Mouse (Mus musculus) heart, postnatal 14 days (tissue): Measurements from ENCODE around the gene Chac1. TPM values are rescaled to one million over a fixed set of nuclear protein-coding genes. Genes with fewer than 3 reads are reported as not detected.

Experiments used
- DNase-seq, 2 experiments: peaks; one replicate each; pipeline ENCODE4 v3.0.0; 2021 to 2022
- intact Hi-C: fragments of 180-260 bp; cut with DNase I; formaldehyde crosslinking; loops from one replicate; pipeline ENCODE4 v1.15.1; 2025
- long read RNA-seq, 2 experiments: library from polyadenylated mRNA; stranded (forward); transcript quantifications; one replicate each; pipeline ENCODE4 v2.0.0; 2021
- total RNA-seq, 2 experiments: library from RNA; stranded (reverse); gene quantifications; 2 replicates each; pipeline ENCODE4 v1.2.3; 2021

Gene Chac1
- 10 to 100 TPM; 12.8 to 13.0 TPM for total RNA-seq
- long read RNA-seq, experiment 1, transcript Chac1-201 (3 exons, 1,637 nt), result major isoform, 32 of 32 reads
- long read RNA-seq, experiment 1, partial matches to known transcripts, result 0 of 32 reads
- long read RNA-seq, experiment 1, other reads (novel, unspliced or antisense), result 0 of 32 reads
- long read RNA-seq, experiment 2, transcript Chac1-201 (3 exons, 1,637 nt), result major isoform, 9 of 9 reads
- long read RNA-seq, experiment 2, partial matches to known transcripts, result 0 of 9 reads
- long read RNA-seq, experiment 2, other reads (novel, unspliced or antisense), result 0 of 9 reads

DNA sequence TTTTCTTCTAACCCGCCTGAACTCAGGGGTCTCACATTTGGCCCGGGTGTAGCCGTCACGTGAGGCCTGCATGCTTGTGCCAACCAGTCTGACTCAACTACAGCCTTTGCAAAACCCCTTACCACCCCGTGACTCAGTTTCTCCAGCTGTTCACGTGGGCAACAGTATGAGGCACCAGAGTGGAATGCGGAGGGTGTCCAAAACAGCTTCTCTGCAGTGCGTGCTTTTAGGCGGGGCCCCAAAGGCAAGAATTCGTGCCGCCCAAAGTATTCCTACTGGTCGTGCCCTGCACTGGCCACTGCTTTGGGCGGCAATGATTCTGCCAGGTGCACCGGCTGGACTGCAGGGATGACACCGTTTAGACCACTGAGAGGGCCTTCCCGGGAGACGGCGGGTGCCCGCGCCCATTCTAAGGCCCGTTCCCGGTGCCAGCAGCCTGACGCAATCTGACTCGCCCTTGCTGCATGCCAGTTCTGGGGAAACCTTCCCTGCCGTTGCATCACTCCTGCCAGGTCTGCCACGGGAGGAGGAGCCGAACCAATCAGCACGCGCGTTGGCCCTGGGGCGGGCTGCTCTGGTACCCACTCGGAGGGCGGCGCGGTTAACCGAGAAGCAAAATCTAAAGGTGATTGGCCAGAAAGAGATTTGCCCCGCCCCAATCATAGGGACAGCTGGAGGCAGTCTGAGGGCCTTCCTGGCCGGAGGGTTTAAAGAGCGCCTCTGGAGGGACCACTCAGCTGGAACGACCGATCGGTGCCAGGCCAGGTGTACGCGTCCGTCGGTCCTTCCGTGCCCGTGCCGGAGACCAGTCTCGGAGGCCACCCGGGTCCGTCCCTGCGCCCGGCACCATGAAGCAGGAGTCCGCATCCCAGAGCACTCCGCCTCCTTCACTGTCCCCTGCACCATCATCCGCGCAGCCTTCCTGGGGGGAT is at the start of gene Chac1:
Chac1 (plus strand) TSS at position 675 of the 932 bp plus-strand sequence.
- intact Hi-C loops, result no loop called here
- DNase-seq, result peak; percentile 79 to 81

- no peak for DNase-seq
- intact Hi-C loops, result no loop called here
These were observed 48.2 kb upstream of the Chac1 start for GRCm38 (mm10) chr2:119302876-119303275.

- DNase-seq, result no peak
- intact Hi-C loops, result no loop called here
These were observed 46.6 kb upstream of the Chac1 start for GRCm38 (mm10) chr2:119304391-119304790.

DNA sequence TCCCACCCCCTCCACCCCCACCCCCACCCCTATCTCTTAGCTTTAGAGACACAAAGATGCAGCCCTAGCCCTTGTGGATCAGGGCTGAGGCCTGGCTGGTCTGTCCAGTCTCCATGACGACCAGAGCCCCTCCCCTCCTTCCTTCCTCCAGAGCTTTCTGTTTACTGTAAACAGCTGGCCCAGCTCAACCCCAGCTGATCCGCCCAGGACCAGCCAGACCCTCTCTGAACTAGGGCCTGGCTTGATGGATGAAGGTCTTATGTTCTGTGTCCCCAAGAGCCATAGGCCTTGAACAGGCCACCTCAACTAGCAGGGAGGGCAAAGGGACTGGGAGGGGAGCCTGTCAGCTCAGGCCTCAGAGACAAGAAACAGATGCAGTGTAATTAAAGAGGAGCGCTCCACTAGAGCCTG is 46.2 kb upstream of the Chac1 start:
- DNase-seq, result peak; percentile 56 to 64

DNA sequence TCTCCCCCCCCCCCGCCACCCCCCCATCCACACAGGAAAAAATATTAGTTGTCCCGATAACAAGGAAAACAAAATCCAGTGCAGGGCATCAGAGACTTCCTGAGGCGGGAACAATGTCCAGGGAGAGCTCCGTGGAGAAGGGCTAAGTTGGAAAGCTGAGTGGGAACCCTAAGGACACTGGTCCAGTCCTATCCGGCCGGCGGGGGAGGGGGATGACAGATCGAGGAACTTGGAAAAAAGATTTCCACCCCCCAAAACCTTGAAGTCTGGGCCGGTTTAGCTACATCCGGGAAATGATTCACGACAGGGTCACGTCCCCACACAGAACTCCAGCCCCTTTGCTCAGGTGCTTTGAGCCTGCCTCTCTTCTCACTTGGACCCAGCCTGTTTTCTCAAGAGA is 39.5 kb upstream of the Chac1 start:
- peak in 1 of 2 experiments; percentile 37 for DNase-seq
- intact Hi-C loops, result no loop called here

More for the DNA sequence above, 46.2 kb upstream of the Chac1 start:
- intact Hi-C loops, result no loop called here

- DNase-seq, result no peak
These were observed 38.6 kb upstream of the Chac1 start for GRCm38 (mm10) chr2:119312380-119312958.

DNA sequence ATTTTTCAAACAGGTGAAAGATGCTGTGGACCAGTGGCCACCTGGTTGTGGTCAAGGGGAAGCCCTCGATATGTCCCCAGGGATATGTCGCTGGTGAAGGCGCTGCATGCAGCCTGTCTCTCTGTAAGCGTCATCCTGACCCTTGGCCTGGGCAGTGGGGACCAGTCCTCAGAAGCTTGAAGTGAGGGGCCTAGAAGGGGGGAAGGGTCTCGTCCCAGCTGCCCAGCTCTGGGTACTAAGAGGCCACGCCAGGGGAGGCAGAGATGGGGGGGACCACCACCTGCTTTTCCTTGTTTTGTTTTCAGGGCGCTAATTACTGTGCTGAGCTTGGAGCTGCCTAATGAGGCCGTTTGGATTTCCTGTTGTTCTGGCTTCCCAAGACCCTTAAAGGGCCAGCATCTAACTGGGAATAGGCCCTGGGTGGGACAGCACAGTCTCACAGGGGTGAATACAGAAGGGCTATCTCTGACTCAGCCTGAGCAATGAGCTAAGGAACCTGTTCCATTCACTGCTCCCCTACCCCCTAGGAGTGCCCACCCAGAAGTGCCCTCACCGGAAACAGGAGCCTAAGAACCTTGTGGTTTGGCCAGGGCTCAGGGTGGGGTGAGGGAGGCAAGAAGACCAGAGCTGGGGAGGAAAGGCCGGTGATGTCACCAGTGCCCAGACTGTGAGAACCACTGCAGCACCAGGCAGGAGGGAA is 37.1 kb upstream of the Chac1 start:
- no peak for DNase-seq

More at GRCm38 (mm10) chr2:119312380-119312958, 38.6 kb upstream of the Chac1 start:
- intact Hi-C loops, result no loop called here

GRCm38 (mm10) chr2:119314742-119315310 is 36.2 kb upstream of the Chac1 start:
- intact Hi-C loops, result no loop called here
- DNase-seq, result no peak

More for the DNA sequence above, 37.1 kb upstream of the Chac1 start:
- intact Hi-C loops, result no loop called here

GRCm38 (mm10) chr2:119318043-119318710 is 32.9 kb upstream of the Chac1 start:
- intact Hi-C loops, result no loop called here
- DNase-seq, result no peak

- intact Hi-C loops, result no loop called here
- no peak for DNase-seq
These were observed 30.5 kb upstream of the Chac1 start for GRCm38 (mm10) chr2:119320571-119320970.

- no peak for DNase-seq
- intact Hi-C loops, result no loop called here
These were observed 29.1 kb upstream of the Chac1 start for GRCm38 (mm10) chr2:119321771-119322586.

- DNase-seq, result no peak
- intact Hi-C loops, result no loop called here
These were observed 28.3 kb upstream of the Chac1 start for GRCm38 (mm10) chr2:119322587-119323300.

DNA sequence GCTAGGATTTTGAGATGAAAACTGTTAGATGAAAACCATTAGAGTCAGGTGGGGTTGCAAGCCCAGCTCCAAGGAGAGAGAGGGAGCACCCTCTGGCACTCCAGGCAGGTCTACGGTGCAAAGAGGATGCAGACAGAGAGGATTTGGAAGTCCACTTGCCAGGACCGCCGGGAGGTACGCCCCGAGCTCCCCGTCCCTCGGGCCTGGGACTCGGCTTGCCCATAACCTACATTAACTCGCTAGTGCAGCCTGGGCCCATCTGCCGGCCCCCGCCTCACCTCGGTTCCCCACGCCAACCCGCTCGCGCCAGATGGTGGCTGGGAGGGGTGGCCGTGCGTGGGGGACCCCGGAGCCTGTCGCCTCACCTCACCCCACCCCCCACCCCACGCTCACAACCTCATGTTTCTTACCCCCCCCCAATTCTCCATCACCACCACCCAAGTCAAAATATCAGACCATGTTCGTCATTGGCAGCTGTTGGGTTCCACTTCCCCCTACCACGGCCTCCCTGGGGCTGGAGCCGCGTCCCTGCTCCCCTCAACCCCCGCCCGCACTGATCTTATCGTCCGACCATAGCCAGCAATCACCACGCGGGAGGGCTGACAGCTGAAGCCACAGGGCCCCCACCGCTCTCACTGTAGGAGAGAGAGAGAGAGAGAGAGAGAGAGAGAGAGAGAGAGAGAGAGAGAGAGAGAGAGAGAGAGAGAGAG is 27.0 kb upstream of the Chac1 start:
- intact Hi-C loops, result no loop called here
- no peak for DNase-seq

DNA sequence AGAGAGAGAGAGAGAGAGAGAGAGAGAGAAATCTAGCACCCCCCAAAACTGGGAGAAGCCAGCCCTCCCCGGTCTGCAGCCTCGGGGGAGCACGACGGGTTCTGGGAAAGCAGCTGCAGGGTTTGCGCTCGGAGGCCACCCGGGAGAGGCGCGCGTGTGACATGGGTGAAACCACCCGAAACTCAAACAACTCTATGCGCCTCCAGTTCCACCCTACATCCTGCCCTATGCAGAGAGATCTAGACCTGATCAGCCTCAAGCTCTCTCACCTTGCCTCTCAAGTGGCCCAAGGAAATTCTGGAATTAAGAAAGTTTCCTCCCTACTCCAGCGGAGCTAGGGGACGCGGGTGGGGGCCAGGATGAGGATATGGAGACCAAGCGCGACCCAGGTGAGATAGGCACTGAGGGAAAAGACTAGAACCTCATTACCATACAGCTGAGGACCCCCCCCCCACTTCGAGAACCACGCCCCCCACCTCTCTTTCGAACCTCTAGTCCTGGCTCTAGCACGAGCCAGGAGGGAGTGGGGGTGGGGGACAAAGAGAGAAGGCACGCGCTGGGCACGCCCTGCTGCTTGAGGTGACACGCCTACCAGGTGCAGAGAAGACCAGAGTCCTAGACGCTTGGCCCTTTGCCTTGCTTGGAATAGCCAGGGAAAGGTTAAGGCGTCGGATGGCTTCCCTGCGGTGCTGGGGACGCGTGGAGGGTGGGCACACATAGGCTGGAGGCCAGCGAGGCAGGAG is 26.3 kb upstream of the Chac1 start:
- intact Hi-C loops, result no loop called here
- no peak for DNase-seq

DNA sequence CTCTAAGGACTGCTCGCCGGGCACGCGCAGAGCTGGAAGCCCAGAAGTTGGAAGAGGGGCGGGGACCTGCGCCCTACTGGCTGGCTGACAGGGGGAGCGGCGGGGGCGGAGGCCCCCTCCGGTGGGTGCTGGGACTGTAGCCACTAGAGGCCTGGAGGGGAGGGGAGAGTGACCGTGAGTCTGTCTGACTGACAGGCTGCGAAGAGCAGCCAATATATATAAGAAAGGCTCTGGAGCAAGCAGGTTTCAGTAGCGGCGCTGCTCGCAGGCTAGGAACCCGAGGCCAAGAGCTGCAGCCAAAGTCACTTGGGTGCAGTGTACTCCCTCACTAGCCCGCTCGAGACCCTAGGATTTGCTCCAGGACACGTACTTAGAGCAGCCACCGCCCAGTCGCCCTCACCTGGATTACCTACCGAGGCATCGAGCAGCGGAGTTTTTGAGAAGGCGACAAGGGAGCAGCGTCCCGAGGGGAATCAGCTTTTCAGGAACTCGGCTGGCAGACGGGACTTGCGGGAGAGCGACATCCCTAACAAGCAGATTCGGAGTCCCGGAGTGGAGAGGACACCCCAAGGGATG is 25.4 kb upstream of the Chac1 start, which contains the start of gene Dll4:
Dll4 (plus strand) TSS at position 217 of the 576 bp plus-strand sequence.
- DNase-seq, result peak; percentile 76
- intact Hi-C loops, result no loop called here
